Mouse (Mus musculus) spleen, adult 12 weeks (tissue): ENCODE data around the gene Ak8.

Source experiments
- DNase-seq: peaks from one replicate; pipeline ENCODE4 v3.0.0; 2022; ENCODE audit warnings: low spot score

Ak8 gene

DNA sequence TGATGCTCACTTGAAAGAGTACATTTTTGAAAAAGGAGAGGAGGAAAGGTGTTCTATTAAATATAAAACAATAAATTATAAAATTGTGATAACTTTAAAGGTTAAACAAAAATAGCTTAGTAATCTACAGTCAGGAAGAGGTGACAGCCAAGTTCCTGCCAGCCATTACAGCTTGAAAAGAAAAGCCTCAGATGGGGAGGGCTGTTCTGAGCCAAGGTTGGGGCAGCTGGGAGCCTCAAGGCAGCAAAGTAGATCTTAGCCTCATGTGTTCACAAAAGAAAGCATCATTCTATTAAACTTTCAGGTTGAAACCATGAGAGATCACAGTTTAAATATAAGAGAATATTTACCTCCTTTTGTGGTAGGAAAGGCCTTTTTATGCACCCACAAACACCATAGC, 30.7 kb downstream of the Ak8 start:
- no peak for DNase-seq

DNA sequence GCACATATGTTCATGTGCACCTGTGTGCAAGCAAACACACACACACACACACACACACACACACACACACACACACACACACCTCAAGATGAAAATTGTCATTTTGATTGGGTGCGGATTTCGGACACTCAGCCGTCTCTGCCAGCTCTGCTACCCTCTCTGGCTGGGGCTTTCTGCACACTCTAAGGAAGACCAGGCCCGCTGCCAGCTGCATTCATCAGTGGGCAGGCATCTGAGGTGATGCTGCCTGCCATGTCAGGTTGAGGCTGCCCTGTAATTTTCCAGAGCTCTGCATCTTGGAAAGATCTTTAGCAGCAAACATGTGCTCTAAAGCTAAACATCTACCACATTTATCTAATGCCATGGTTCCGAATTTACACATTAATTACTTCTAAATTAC, 37.1 kb downstream of the Ak8 start:
- no peak for DNase-seq

DNA sequence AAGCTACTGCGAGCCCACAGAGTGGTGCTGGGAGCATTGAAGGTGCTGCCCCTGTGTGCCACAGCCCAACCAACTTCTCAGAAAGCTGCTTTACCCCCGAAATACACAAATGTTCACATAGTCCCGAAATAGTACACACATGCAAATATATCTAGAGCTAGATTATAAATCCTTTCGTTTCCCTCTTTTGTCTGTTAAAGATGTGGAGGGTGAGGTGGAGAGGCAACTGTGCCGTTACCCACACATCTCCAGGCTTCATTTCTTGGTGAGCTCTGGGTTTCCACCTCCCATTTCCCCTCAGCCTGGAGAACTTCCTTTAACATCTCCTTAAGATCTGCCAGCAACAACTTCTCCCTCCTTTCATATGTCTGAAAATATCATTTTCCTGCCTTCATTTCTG, 40.2 kb downstream of the Ak8 start:
- no peak for DNase-seq

DNA sequence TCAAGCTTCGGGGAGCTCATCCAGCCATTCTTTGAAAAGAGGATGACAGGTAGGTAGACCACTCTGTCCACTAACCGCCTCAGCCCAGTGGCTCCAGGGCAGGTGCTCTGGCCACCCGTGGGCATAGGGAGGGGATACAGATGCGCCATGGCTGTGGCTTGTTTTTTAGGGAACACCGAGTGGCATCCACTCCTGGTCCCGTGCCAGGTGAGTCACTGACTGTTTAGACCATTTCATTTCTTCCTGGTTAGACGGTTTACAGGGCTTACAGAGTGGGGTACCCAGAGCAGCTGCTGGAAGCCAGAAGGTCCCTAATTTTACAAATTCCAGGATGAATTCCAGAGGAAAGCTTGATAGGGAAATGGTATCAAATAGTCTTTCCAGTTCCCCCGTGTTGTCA, 42.7 kb downstream of the Ak8 start:
- DNase-seq: no peak

DNA sequence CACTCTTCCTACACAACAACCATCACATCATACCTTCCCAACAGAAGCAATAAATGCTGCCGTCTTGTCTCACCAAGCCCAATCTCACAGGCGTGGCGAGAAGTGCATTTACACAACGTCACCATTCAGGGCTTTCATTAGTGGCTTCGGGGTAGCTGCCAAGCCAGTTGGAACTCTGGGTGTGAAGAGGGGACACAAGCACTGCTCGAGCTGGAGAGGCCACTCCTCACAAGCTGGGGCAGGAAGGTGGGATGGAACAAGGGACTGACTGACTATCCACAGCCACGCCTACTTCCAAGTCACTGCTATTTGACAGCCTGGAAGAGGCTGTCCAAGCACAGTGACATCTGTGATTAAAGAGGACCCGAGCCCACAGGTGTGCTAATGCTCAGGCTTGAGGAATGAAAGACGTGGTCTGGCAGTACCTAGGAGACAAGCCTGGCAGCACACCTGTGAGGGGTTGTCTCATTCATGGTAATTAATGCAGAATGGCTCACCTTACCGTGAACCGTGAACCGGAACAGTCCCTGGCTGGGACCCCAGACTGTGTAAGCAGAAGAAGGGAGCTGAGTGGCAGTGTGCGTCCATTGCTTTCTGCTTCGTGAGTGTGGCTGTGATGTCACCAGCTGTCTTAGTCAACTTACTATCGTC, 46.8 kb downstream of the Ak8 start:
- no peak for DNase-seq

DNA sequence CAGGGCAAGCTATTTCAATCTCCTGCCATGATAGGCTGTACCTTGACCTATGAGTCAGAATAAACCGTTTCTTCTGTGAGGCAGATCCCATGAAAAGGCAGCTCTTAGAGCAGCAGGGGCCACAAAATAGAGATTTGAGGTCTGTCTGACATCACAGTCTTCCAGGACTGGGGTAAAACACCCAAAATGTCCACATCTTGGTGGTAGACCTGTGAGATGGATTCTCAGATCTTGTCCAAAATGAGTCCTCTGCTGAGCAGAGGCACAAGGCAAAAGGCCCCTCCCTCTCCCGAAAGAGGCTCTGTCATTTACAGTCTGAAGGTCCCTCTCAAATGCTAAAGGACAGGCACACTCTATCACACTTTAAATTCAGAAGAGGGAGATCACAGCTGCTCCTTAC, 47.7 kb downstream of the Ak8 start:
- DNase-seq: no peak

DNA sequence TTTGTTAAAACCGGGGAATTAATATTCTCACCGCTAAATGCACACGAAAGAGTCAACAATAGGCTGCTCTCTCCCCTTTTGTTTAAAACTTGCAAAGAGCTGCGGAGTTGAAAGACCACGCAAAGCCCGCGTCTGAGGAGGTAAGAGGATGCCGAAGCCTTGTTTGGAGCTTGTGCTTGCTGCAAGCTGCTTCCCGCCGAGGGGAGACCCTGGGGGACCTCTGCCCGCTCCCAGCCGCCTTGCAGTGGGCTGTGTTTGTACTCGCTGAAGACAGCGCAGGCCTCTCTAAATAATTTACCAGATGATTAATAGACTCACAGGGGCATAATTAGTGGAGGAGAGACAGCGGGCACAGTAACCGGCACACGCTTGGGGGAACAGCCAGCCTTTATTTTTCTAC, 51.2 kb downstream of the Ak8 start:
- DNase-seq: no peak

DNA sequence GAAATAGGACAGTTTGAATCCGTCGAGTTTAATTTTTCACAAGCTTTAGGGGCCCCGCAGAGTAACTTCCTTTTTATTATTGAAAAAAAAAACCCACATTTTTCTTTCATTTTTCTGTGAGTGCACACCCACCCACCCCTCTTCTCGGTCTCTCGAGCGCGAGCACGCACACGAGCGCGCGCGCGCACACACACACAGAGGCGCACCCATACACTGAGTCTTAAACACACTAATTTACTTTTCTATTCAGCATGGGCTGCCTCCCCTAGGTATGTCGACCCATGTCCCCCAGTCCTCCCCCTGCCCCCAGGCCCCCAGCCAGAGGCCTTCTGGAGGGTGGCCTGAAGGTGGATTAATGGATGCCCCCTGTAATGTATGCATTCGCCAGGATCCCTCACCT, 51.7 kb downstream of the Ak8 start:
- no peak for DNase-seq

DNA sequence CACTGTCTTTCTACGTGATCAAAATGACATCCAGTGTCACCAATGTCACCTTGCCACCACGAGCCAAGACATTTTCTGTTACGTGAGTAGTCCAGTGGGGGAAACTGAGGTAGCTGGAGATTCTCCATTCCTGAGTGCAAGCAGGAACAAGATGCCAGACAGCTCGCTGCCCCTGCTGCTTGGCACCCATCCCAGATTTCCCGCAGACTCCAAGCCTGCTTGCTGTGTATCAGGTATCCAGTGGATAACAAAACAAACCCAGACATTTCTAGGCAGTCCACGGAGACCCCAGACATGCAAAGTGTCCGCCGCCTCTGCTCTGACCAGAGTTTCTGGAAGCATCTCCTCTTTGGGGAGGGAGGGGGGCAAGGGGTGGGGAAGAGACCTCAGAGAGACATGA, 52.4 kb downstream of the Ak8 start:
- DNase-seq: no peak

DNA sequence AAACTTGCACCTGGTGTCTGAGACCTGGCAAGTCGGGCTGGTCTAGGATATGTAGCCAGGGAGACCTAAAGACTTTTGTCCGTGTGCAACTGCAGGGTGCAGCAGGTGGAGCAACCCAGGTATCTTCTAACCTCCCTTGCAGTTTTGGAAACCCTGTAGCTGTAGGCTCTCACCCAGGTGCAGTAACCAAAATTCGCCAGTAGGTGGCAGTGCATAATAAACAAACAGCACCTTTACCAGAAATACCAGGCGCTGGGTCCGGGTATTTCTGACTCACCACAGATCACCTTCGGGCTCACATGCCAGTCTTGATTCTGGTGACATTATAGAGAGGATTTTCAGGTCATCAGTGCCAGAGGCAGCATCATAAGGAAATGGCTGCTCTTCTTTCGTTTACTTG, 55.5 kb downstream of the Ak8 start:
- peak; percentile 65 for DNase-seq

DNA sequence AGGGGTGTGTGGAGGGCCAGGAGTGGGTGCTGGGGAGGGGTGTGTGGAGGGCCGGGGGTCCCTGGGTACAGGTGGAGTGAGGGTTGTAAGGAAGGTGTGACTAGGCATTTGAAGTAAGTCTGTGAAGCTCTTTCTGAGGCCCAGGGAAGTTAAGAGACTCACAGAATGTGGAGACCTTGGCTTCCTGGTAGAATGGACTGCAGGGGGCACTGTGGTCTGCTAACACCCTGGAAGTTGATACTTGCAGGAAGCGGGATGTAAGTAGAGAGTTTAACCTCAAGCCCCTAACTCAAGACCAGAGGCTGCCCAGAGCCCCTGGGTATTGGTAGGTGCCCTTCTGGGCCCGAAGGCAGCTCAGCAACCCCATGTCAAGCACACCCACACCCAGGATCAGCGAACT, 56.2 kb downstream of the Ak8 start:
- peak; percentile 17 for DNase-seq

DNA sequence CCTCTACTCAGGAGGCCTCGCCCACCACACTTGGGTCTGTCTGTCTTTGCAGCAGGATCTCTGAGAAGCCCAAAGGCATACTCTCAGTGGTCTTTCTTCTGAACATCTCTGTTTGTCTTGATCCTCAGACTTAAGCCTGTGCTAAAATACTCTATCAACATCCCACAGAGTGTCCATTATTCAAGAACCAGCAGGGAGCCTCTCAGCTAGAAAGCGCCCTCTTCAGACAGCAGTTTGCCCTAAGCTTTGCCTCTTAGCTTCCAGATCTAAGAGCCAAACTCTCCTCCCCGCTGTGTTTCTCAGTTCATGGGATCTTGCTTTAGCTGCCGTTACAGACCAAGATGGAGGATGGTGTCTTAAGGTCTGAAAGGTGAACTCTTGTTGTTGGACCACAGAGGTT, 59.5 kb downstream of the Ak8 start:
- DNase-seq: no peak

DNA sequence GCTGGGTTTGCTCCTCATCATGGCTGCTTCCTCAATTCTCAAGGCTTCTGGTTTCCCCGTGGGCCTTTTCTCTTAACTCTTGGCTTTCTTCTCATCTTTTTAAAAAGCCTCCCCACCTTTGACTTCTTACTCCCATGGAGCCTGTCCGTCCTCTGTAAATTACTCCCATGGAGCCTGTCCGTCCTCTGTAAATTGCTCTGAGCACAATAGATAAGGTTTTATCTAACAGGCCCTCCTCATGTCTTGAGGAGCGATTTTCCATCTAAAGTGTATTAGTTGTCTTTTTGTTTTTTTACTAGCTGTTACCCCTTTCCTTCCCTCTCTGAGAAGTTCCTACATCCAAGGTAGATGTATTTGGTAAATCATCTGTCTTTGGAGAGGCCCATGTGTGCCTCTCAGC, 66.6 kb downstream of the Ak8 start:
- DNase-seq: no peak

DNA sequence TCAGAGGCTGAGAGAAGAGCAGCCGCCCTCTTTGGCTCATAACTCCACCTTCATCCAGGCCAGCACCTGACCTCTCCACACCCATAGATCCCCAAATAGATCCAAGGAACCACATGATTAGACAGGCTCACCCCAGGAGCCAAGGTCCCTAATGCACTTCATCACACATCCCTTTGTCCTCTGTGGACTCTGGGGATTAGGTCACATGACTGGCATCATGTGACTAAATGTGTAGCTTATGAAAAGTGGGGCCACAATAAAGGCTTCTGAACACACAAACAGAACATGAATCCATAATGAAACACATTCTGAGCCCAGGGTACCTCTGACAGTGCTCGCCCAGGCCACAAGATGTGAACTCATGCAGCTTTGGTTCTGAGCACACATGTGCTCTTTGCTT, 67.1 kb downstream of the Ak8 start:
- no peak for DNase-seq

DNA sequence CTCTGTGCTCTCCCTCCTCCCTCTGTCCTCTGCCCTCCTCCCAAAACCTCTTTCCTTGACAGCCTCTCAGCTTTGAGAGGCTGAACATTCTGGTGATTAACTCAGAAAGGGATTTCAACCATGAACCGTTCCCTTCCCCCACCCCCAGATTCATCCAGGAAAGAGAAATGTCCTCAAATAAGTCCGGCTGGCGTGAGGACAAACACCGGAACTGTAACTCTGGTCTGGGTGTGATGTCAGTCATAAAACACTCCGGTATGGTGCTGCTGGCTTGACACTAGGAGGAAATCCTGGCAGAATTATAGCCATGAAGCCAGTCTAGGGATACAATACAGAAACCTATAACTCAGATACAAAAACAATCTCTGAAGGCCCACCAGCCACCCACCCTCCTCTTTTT, 70.7 kb downstream of the Ak8 start:
- no peak for DNase-seq

DNA sequence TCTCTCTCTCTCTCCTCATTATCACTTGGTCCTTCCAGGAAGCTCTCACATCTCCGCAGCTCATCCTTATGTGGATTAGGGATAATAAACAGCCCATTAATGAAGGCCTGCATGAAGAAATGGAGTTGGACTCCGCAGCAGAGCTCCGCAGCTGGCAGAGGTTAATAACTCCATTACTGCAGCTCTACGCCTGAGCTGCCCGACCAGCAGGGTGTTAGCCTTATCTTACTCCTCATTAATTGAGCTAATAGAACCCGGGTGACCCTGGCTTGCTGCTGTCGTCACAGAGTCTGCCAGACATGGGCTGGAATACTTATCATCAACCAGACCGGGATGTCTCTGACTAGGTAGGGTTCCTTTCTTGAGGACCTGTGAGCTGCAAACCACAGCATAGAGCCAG, 74.1 kb downstream of the Ak8 start:
- no peak for DNase-seq

DNA sequence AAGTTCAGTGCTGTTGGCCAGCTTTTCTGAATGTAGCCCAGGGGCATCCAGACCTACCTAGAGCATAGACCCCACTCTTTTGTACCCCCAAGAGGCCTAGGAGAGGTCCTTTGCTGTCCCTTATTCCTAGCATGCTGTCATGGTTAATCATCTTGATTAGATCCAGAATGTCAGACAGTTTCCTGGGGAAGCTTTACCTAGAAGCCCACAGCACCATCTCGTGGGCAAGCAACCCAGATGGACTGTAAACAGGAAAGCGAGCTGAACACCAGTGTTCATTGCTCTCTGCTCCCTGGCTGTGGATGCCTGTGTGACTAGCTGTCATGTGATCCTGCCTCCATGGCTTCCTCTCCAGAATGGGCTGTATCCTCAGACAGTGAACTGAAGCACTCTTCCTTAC, 76.8 kb downstream of the Ak8 start:
- DNase-seq: no peak

DNA sequence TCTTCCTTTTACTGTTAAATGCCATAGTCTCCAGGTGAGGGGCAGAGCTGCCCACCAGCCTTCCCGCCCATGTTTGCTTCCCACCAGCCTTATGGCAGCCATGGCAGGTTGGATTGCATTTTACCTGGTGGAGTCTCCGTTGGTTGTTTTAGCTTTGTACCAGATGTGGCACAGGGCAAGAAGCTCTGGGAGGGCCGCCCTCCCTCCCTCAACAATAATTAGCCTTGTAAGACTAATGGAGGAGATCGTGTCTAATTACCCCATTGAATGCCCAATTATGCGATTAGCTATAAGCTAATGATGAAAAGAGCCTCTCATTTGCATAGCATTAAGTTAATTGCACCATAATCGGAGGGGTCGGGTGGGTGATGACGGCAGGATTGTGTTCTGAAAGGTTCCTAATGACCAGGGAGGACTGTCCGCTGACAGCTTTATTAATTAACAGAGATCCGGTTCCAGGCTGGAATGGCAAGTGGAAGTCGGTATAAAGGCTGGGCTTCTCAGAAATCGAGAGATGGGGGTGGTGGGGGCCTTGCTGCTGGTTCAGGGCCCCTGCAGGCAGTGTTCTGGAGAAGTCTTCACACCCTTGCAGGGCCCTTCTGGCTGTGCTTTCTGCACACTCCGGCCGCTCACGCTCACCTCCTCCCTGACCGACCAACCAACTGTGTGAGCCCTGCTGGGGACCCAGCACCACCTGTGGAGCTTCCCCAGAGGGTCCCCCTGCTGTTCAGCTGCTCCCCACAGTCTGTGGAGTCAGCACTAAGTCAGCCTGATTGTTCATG, 80.2 kb downstream of the Ak8 start:
- DNase-seq: no peak

DNA sequence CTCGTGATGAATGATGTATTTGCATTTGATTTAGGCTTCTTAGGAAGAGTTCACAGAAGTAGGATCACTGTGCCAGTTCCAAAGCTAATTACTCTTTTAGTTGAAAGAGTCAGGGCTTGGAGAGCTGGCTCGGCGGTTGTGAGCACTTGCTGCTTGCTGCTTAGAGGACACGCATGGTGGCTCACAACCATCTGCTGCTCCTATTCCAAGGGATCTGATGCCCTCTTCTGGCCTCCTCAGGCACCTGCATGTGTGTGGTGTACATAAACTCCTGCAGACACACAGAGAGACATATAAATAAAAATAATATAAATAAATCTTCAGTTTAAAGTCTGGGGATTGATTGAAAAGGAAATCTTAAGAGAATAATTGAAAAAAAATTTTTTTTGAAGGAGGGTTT, 81.3 kb downstream of the Ak8 start:
- no peak for DNase-seq

DNA sequence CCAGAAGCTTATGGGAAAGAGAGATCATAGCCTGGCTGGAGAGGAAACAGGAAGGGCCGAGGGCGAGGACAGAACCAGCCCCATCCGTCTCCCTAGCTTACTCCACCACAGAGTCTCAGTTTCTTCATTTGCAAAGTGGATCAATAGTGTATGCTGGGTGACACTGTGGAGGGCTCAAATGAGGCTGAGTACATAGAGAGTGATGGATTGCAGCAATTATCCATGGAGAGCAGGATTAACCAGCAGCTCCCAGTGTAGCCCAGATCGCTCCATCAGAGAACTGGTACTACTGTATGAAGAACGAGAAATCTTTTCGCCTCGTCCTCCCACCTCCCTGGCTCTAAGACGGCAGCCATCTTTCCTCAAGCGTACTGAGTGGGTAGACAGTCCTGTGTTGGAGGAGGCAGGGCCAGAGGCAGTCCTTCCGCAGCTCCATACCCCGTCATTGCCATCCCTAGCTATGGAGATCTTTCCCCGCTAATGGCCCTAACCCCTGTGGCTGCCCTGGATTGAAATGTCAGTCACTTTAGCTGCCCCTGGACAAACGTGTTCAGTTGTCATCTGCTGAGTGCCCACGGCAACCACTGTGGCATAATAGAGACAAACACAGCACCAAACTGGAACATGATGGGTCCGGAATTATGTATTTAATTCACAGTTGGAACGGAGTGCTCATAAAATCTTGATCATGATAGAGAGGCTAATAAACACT, 86.5 kb downstream of the Ak8 start:
- DNase-seq: no peak

DNA sequence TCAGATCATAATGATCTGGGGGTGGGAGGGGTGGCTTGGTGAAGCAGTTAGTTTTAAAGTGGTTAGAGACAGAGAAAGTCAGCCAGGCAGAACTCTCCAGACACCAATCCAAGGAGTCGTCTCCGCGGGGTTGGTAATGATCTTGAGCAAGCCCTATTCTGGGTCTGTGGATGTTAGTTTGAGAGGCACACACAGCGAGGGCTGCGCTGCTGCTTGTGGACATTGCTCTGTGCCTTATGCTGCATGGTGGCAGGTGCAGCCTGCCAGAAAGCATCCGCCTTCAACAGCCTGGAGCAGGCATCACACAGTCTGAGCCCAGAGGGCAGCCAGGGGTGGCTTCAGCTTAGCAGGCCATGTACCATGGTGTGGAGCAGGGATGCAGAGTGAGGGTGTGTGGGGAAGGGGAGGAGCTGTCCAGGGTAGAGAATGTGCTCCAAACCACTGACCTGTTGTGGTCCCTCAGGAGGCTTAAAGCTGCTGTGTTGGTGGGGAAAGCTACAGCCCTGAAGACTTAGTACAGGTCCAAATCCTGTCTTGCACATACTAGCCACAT, 87.2 kb downstream of the Ak8 start:
- no peak for DNase-seq

DNA sequence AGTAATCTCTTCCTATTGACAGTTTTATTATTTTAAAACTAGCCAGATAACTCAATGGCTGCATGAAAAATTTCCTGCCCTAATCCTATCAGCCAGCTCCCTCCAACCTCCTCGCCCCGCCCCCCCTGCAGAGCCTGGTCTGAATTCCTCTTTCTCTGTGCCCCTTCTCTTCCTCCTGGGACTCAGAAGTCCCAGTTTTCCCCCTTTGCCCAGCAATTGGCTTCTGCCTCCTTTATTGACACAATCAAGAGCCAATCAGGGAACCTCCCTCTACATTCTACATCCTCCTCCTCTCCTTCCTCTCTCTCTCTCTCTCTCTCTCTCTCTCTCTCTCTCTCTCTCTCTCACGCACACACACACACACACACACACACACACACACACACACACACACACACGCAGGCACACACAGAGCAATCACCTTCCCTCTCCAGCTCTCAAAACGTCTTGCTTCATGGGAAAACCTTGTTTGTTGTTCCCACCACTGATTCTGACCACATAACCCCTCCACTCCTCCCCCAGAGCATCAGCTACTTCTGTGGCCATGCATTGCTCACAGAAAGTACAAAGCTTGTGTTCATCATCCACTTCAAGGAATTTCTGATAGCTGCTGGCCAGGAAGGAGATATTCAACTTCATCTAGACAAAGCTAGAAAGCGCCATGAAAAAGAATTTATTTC, 93.1 kb downstream of the Ak8 start:
- DNase-seq: no peak

DNA sequence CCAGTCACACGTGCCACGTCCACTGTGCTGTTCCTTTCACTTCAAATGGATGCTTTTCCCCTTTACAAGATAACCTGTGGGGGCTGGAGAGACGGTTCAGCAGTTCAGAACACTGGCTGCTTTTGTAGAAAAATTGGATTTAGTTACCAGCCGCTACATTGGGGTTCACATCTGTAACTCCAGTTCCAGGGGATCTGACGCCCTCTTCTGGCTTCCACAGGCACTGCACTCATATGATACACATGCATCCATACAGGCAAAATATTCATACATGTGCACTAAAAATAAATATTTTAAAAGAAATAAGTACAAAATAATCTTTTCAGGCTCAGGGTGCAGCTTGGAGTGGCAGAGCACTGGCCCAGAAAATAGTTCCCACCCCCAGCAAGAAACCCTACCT, 94.7 kb downstream of the Ak8 start:
- no peak for DNase-seq
